Mouse (Mus musculus): Measurements from ENCODE around the gene Tmem270.

DNA sequence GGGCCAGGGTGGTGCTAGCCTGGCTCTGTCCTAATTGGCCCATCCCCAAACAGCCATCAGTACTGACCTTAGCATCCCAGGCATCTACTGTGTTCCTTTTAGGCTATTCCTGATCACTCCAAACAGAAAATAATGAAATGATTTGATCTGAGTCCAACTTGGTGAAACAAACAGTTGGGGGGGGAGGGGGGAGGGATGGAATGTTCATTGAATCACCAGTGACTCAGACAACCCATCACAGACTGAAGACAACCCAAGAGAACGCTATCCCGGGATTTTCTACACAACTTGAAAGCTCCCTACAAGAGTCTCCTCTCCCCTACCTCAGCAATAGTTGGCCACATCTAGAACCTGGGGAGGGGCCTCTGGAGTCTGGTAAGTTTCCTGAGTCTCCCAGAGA lies 5.4 kb upstream of the Tmem270 start:
- no peak for TF ChIP-seq CHD2 (IDR thresholded peaks at IDR 0.05; ENCODE audit: low read depth, low read length)
- TF ChIP-seq ZC3H11A (IDR thresholded peaks at IDR 0.05; ENCODE audit: borderline replicate concordance, low read depth, low read length): no peak
- no peak for TF ChIP-seq HCFC1 (IDR thresholded peaks at IDR 0.05; ENCODE audit: borderline replicate concordance, insufficient read depth, low read length)
